ENCODE assay signal across 36 mouse cellular contexts in genomic region chr7:27129811-27130210, GRCm38 (mm10). TPM values are rescaled to one million over a fixed set of nuclear protein-coding genes. Genes with fewer than 3 reads are reported as not detected.
DNase-seq lines count a peak whose midpoint lies in the region; ATAC-seq and TF ChIP-seq lines count a peak whose summit lies in the region.
"Had no signal": no experiment of that assay in that cellular context is flagged by ENCODE, and none has a peak within 500 bp of the region (broad histone marks: within the 10 kb centered on the region; RNA-seq: fewer than 3 reads in every experiment).

No protein-coding gene starts in this region.

- TF ChIP-seq POLR2A in liver, adult 2 months (IDR thresholded peaks at IDR 0.05; ENCODE audit: extremely low read depth, insufficient read depth, low read length): no peak

- no peak for TF ChIP-seq CTCF in liver, adult 2 months (IDR thresholded peaks at IDR 0.05; ENCODE audit: low read depth, low read length)
- no peak for TF ChIP-seq CTCF in liver, postnatal 0 days (IDR thresholded peaks at IDR 0.05; ENCODE audit: low read depth)
- no peak for TF ChIP-seq CTCF in forebrain, postnatal 0 days (IDR thresholded peaks at IDR 0.05; ENCODE audit: low read depth)

- peak; percentile 34 for DNase-seq in kidney, adult 11 months
- peak; percentile 40 to 73 for DNase-seq in kidney, adult 8-10 months
- no peak for DNase-seq in kidney, postnatal 4 days
- peak; percentile 60 for DNase-seq in liver, adult 2 months (ENCODE audit: extremely low read depth, low read depth, low spot score)
- no peak for DNase-seq in liver, postnatal 0 days
- DNase-seq in ES-E14 (ENCODE audit: low read depth, low spot score): no peak
- no peak for DNase-seq in forebrain, postnatal 0 days
- DNase-seq: adrenal gland, adult 8-10 months; adrenal gland, postnatal 25 days; B cell, adult 2 months; cerebellum, adult 11-12 months; cerebellum, adult 8-10 months; cerebellum, postnatal 36 days; embryo, embryonic 11 days; gastrocnemius, adult 2 months; gastrocnemius, postnatal 14 days; heart, adult 18-20 months; heart, postnatal 14 days; heart, postnatal 4 days had no signal

- 85% methylated on average over 11 of the region's 12 CpGs for WGBS in kidney, embryonic 16.5 days
- WGBS in liver, adult 2 months: 69% methylated on average over 12 of the region's 12 CpGs
- 83% methylated on average over 12 of the region's 12 CpGs for WGBS in liver, postnatal 0 days (ENCODE audit: insufficient replicate concordance)
- WGBS in forebrain, postnatal 0 days: 83% methylated on average over 12 of the region's 12 CpGs

- H3K79me2 ChIP-seq in liver, adult 2 months (ENCODE audit: control insufficient read depth, insufficient read depth, low read length): no peaks in the 10 kb centered on the region

- H3K9ac ChIP-seq in kidney, embryonic 16.5 days (replicated peaks; ENCODE audit: low read length): no peak overlapping the region
- H3K9ac ChIP-seq in liver, adult 2 months (ENCODE audit: low read depth, low read length): no peak overlapping the region
- H3K9ac ChIP-seq in liver, postnatal 0 days (replicated peaks): no peak overlapping the region
- H3K9ac ChIP-seq in ES-E14 (ENCODE audit: insufficient read depth, low read depth, low read length, poor library complexity, severe bottlenecking): no peak overlapping the region
- no peak overlapping the region for H3K9ac ChIP-seq in forebrain, postnatal 0 days
- H3K9ac ChIP-seq: embryonic facial prominence, embryonic 13.5 days; forebrain, embryonic 12.5 days; heart, embryonic 13.5 days; hindbrain, embryonic 14.5 days had no signal

- H3K4me1 ChIP-seq in kidney, embryonic 16.5 days (ENCODE audit: insufficient read depth, low read length): peaks cover 3% of the 10 kb centered on the region; the same call in 1 of the 2 replicates
- H3K4me1 ChIP-seq in liver, adult 2 months (ENCODE audit: control insufficient read depth, insufficient read depth, low read length): peaks cover 22% of the 10 kb centered on the region
- H3K4me1 ChIP-seq in liver, postnatal 0 days (ENCODE audit: insufficient read depth): no peaks in the 10 kb centered on the region; the same call in 1 of the 2 replicates
- peaks cover 0 to 10% of the 10 kb centered on the region in 2 experiments; a peak in 1 of 4 replicates for H3K4me1 ChIP-seq in ES-E14 (ENCODE audit: control insufficient read depth in 2 of 2, insufficient read depth in 2 of 2, low read length in 2 of 2, poor library complexity in 1 of 2)
- H3K4me1 ChIP-seq in forebrain, postnatal 0 days (ENCODE audit: insufficient read depth): no peaks in the 10 kb centered on the region
- H3K4me1 ChIP-seq: embryonic facial prominence, embryonic 10.5 days; embryonic facial prominence, embryonic 13.5 days; forebrain, embryonic 12.5 days had no signal

- H3K27ac ChIP-seq in kidney, embryonic 16.5 days (ENCODE audit: low read length): no peak overlapping the region
- peak overlapping the region; percentile 54 for H3K27ac ChIP-seq in liver, adult 2 months (replicated peaks; ENCODE audit: insufficient read depth, low read depth, low read length)
- H3K27ac ChIP-seq in liver, postnatal 0 days (ENCODE audit: low read depth): no peak overlapping the region
- H3K27ac ChIP-seq in ES-E14 (ENCODE audit: insufficient read depth, low read depth, low read length, poor library complexity, severe bottlenecking): no peak overlapping the region
- no peak overlapping the region for H3K27ac ChIP-seq in forebrain, postnatal 0 days (ENCODE audit: low read depth, low read length)
- H3K27ac ChIP-seq: embryonic facial prominence, embryonic 10.5 days; embryonic facial prominence, embryonic 13.5 days; forebrain, embryonic 12.5 days; gastrocnemius, adult 2 months; heart, embryonic 10.5 days; heart, embryonic 13.5 days; hindbrain, embryonic 14.5 days; hindbrain, postnatal 0 days had no signal

- H3K27me3 ChIP-seq in kidney, embryonic 16.5 days (ENCODE audit: insufficient read depth, low read length): no peaks in the 10 kb centered on the region
- H3K27me3 ChIP-seq in liver, adult 2 months (ENCODE audit: control insufficient read depth, insufficient read depth, low read length): no peaks in the 10 kb centered on the region
- no peaks in the 10 kb centered on the region for H3K27me3 ChIP-seq in liver, postnatal 0 days (ENCODE audit: insufficient read depth, low read length)
- H3K27me3 ChIP-seq in forebrain, postnatal 0 days (ENCODE audit: insufficient read depth, low read length): no peaks in the 10 kb centered on the region
- H3K27me3 ChIP-seq: embryonic facial prominence, embryonic 13.5 days; forebrain, embryonic 12.5 days; heart, embryonic 13.5 days had no signal

- no peaks in the 10 kb centered on the region for H3K36me3 ChIP-seq in kidney, embryonic 16.5 days (ENCODE audit: insufficient read depth, low read length)
- peaks cover 48% of the 10 kb centered on the region for H3K36me3 ChIP-seq in liver, adult 2 months (ENCODE audit: control insufficient read depth, insufficient read depth, low read length)
- H3K36me3 ChIP-seq in liver, postnatal 0 days (replicated peaks; ENCODE audit: insufficient read depth, low read length): no peaks in the 10 kb centered on the region
- H3K36me3 ChIP-seq in ES-E14 (ENCODE audit: control insufficient read depth, insufficient read depth, low read length, poor library complexity, severe bottlenecking): no peaks in the 10 kb centered on the region
- no peaks in the 10 kb centered on the region for H3K36me3 ChIP-seq in forebrain, postnatal 0 days (ENCODE audit: insufficient read depth)
- H3K36me3 ChIP-seq: embryonic facial prominence, embryonic 10.5 days; embryonic facial prominence, embryonic 13.5 days; forebrain, embryonic 12.5 days; heart, embryonic 10.5 days; heart, embryonic 13.5 days had no signal

- in situ Hi-C loops in ES-E14 (cut with MboI; ENCODE audit: low sequenced_read_pairs in 2 of 2, unreplicated experiment in 2 of 2): loop anchor here in 1 of 2 experiments (10.0 kb wide), 1 partner anchor 355 kb away; no protein-coding TSS in a partner anchor

- H3K9me3 ChIP-seq in kidney, embryonic 16.5 days (ENCODE audit: low read length): peaks cover 3% of the 10 kb centered on the region; the same call in 1 of the 2 replicates
- H3K9me3 ChIP-seq in liver, postnatal 0 days (ENCODE audit: low read length): no peaks in the 10 kb centered on the region
- no peaks in the 10 kb centered on the region for H3K9me3 ChIP-seq in ES-E14 (ENCODE audit: control insufficient read depth, insufficient read depth, low read depth, low read length)
- no peaks in the 10 kb centered on the region for H3K9me3 ChIP-seq in forebrain, postnatal 0 days (ENCODE audit: low read length)
- H3K9me3 ChIP-seq: embryonic facial prominence, embryonic 10.5 days; embryonic facial prominence, embryonic 13.5 days; forebrain, embryonic 12.5 days had no signal

- ATAC-seq in kidney, embryonic 16.5 days (ENCODE audit: low FRiP score, low TSS enrichment): no peak
- no peak for ATAC-seq in liver, postnatal 0 days
- no peak for ATAC-seq in forebrain, postnatal 0 days
- ATAC-seq: activated CD4-positive, CD25-positive, alpha-beta regulatory T cell, adult 4 months; forebrain, embryonic 16.5 days; hindbrain, postnatal 0 days had no signal

- H3K4me2 ChIP-seq in kidney, embryonic 16.5 days (replicated peaks; ENCODE audit: low read depth, low read length): no peak overlapping the region
- H3K4me2 ChIP-seq in liver, postnatal 0 days (ENCODE audit: low read depth, low read length): no peak overlapping the region
- no peak overlapping the region for H3K4me2 ChIP-seq in forebrain, postnatal 0 days (ENCODE audit: low read depth)
- H3K4me2 ChIP-seq: embryonic facial prominence, embryonic 13.5 days; forebrain, embryonic 12.5 days; heart, embryonic 13.5 days; hindbrain, embryonic 14.5 days had no signal

- H3K4me3 ChIP-seq in kidney, embryonic 16.5 days (ENCODE audit: low read length): no peak overlapping the region
- no peak overlapping the region for H3K4me3 ChIP-seq in liver, adult 2 months (ENCODE audit: insufficient read depth, low read depth, low read length)
- H3K4me3 ChIP-seq in liver, postnatal 0 days (ENCODE audit: low read depth, low read length): no peak overlapping the region
- H3K4me3 ChIP-seq in ES-E14 (ENCODE audit: insufficient read depth in 1 of 2, low read depth in 1 of 2, low read length in 2 of 2, poor library complexity in 1 of 2, severe bottlenecking in 1 of 2): no peak overlapping the region
- H3K4me3 ChIP-seq in forebrain, postnatal 0 days (ENCODE audit: low read depth, low read length): no peak overlapping the region
- H3K4me3 ChIP-seq: embryonic facial prominence, embryonic 10.5 days; embryonic facial prominence, embryonic 13.5 days; erythroblast, embryonic 14.5 days; forebrain, embryonic 12.5 days; gastrocnemius, adult 2 months; heart, embryonic 10.5 days; heart, embryonic 13.5 days had no signal

- TF ChIP-seq EP300 in liver, postnatal 0 days (IDR thresholded peaks at IDR 0.05; ENCODE audit: low read depth): no peak

RNA-seq across cellular contexts. Expression of gene Cyp2f2, which starts 10.1 kb away (rescaled TPM):
- polyA plus RNA-seq in kidney, embryonic 16.5 days (2015; fragmentation: Nextera tagmentation; extraction: Ambion mirVana): 0.30 and 0.49 TPM in 2 replicates
- total RNA-seq in liver, adult 2 months (2014; rRNA removed): 643 and 658 TPM in 2 replicates
- 1,932 and 2,426 TPM in 2 replicates for polyA plus RNA-seq in liver, adult 2 months (2012; rRNA removed)
- 59.6 and 67.8 TPM in 2 replicates for polyA plus RNA-seq in liver, postnatal 0 days (2015; fragmentation: Nextera tagmentation; extraction: Ambion mirVana)
- not detected in 2 replicates for total RNA-seq in ES-E14 (2012; rRNA removed)
- total RNA-seq in forebrain, postnatal 0 days (2014; rRNA removed): 1.2 TPM in 1 of 2 replicates, not detected in the other
- 0.13 and 0.27 TPM in 2 replicates for polyA plus RNA-seq in forebrain, postnatal 0 days (2015; fragmentation: Nextera tagmentation; extraction: Ambion mirVana)
- total RNA-seq: heart, postnatal 4 days; hindbrain, postnatal 0 days had no signal
- polyA plus RNA-seq: activated CD4-positive, CD25-positive, alpha-beta regulatory T cell, adult 4 months; brain, embryonic 14.5 days; embryonic facial prominence, embryonic 10.5 days; erythroblast, embryonic 14.5 days; forebrain, embryonic 12.5 days; forebrain, embryonic 16.5 days; heart, embryonic 10.5 days; heart, embryonic 13.5 days; hindbrain, embryonic 11.5 days; hindbrain, embryonic 14.5 days had no signal

RNA-seq across cellular contexts. Expression of gene Cyp2t4, which starts 23.7 kb away (rescaled TPM):
- polyA plus RNA-seq in kidney, embryonic 16.5 days (2015; fragmentation: Nextera tagmentation; extraction: Ambion mirVana): 0.10 and 0.24 TPM in 2 replicates
- total RNA-seq in liver, adult 2 months (2014; rRNA removed): not detected in 2 replicates
- polyA plus RNA-seq in liver, adult 2 months (2012; rRNA removed): not detected in 2 replicates
- polyA plus RNA-seq in liver, postnatal 0 days (2015; fragmentation: Nextera tagmentation; extraction: Ambion mirVana): not detected in 2 replicates
- total RNA-seq in ES-E14 (2012; rRNA removed): 0.32 and 0.58 TPM in 2 replicates
- not detected in 2 replicates for total RNA-seq in forebrain, postnatal 0 days (2014; rRNA removed)
- 0.13 and 0.34 TPM in 2 replicates for polyA plus RNA-seq in forebrain, postnatal 0 days (2015; fragmentation: Nextera tagmentation; extraction: Ambion mirVana)
- total RNA-seq: adrenal gland, adult 8-10 months; adrenal gland, postnatal 25 days; gastrocnemius, adult 2 months; gastrocnemius, postnatal 14 days; gastrocnemius, postnatal 4 days; heart, adult 18-20 months; heart, postnatal 14 days; heart, postnatal 4 days; hindbrain, postnatal 0 days had no signal
- polyA plus RNA-seq: brain, embryonic 14.5 days; cortical plate, adult 2 months; erythroblast, embryonic 14.5 days; frontal cortex, adult 2 months; hindbrain, embryonic 11.5 days had no signal

RNA-seq across cellular contexts. Expression of gene Egln2, which starts 36.8 kb away (rescaled TPM):
- 75.4 and 76.9 TPM in 2 replicates for polyA plus RNA-seq in kidney, embryonic 16.5 days (2015; fragmentation: Nextera tagmentation; extraction: Ambion mirVana)
- 35.4 and 46.6 TPM in 2 replicates for total RNA-seq in liver, adult 2 months (2014; rRNA removed)
- polyA plus RNA-seq in liver, adult 2 months (2012; rRNA removed): 98.2 and 99.3 TPM in 2 replicates
- 32.9 and 33.5 TPM in 2 replicates for polyA plus RNA-seq in liver, postnatal 0 days (2015; fragmentation: Nextera tagmentation; extraction: Ambion mirVana)
- 53.4 and 56.3 TPM in 2 replicates for total RNA-seq in ES-E14 (2012; rRNA removed)
- 103 and 112 TPM in 2 replicates for total RNA-seq in forebrain, postnatal 0 days (2014; rRNA removed)
- 85.6 and 88.3 TPM in 2 replicates for polyA plus RNA-seq in forebrain, postnatal 0 days (2015; fragmentation: Nextera tagmentation; extraction: Ambion mirVana)

RNA-seq across cellular contexts. Expression of gene Rab4b, which starts 48.9 kb away (rescaled TPM):
- polyA plus RNA-seq in kidney, embryonic 16.5 days (2015; fragmentation: Nextera tagmentation; extraction: Ambion mirVana): 65.7 and 67.9 TPM in 2 replicates
- 8.7 and 10.1 TPM in 2 replicates for total RNA-seq in liver, adult 2 months (2014; rRNA removed)
- polyA plus RNA-seq in liver, adult 2 months (2012; rRNA removed): 27.5 and 28.3 TPM in 2 replicates
- polyA plus RNA-seq in liver, postnatal 0 days (2015; fragmentation: Nextera tagmentation; extraction: Ambion mirVana): 31.5 and 32.7 TPM in 2 replicates
- total RNA-seq in ES-E14 (2012; rRNA removed): 28.3 and 44.2 TPM in 2 replicates
- 66.8 and 71.6 TPM in 2 replicates for total RNA-seq in forebrain, postnatal 0 days (2014; rRNA removed)
- 125 and 138 TPM in 2 replicates for polyA plus RNA-seq in forebrain, postnatal 0 days (2015; fragmentation: Nextera tagmentation; extraction: Ambion mirVana)

RNA-seq across cellular contexts. Expression of gene Gm21983, which starts 51.1 kb away (rescaled TPM):
- not detected in 2 replicates for polyA plus RNA-seq in kidney, embryonic 16.5 days (2015; fragmentation: Nextera tagmentation; extraction: Ambion mirVana)
- total RNA-seq in liver, adult 2 months (2014; rRNA removed): 0.09 and 0.20 TPM in 2 replicates
- polyA plus RNA-seq in liver, adult 2 months (2012; rRNA removed): 0.39 TPM in 1 of 2 replicates, not detected in the other
- not detected in 2 replicates for polyA plus RNA-seq in liver, postnatal 0 days (2015; fragmentation: Nextera tagmentation; extraction: Ambion mirVana)
- total RNA-seq in ES-E14 (2012; rRNA removed): 1.3 TPM in 1 of 2 replicates, not detected in the other
- total RNA-seq in forebrain, postnatal 0 days (2014; rRNA removed): not detected in 2 replicates
- polyA plus RNA-seq in forebrain, postnatal 0 days (2015; fragmentation: Nextera tagmentation; extraction: Ambion mirVana): not detected in 2 replicates
- total RNA-seq: adrenal gland, adult 8-10 months; adrenal gland, postnatal 25 days; gastrocnemius, postnatal 14 days; gastrocnemius, postnatal 4 days; heart, adult 18-20 months; heart, postnatal 14 days; heart, postnatal 4 days; hindbrain, postnatal 0 days had no signal
- polyA plus RNA-seq: brain, embryonic 14.5 days; cortical plate, adult 2 months; erythroblast, embryonic 14.5 days; forebrain, embryonic 12.5 days; forebrain, embryonic 16.5 days; heart, embryonic 10.5 days; heart, embryonic 16.5 days; hindbrain, embryonic 11.5 days; hindbrain, embryonic 14.5 days had no signal

Comparison
In these comparisons a context has a peak if more than half of its experiments do, and no peak if none do; other contexts are left out.
1. DNase-seq: peak in kidney, adult 11 months (single experiment), kidney, adult 8-10 months (2 of 2) and liver, adult 2 months (single experiment); none in kidney, postnatal 4 days (0 of 2), liver, postnatal 0 days (single experiment), ES-E14 (single experiment) and forebrain, postnatal 0 days (single experiment).
2. RNA of gene Cyp2f2, which starts 10.1 kb away (polyA plus RNA-seq): 1,932 to 2,426 TPM in liver, adult 2 months and 59.6 to 67.8 TPM in liver, postnatal 0 days; 0.30 to 0.49 TPM in kidney, embryonic 16.5 days and 0.13 to 0.27 TPM in forebrain, postnatal 0 days; every median in the first group is over 10 times any median in the second.